Comparison of ENCODE assay signal across 20 mouse cellular contexts in genomic region chr5:144524774-144525173, GRCm38 (mm10). TPM values are rescaled to one million over a fixed set of nuclear protein-coding genes. Genes with fewer than 3 reads are reported as not detected.
"Had no signal": no experiment of that assay in that cellular context is flagged by ENCODE, and none has a peak within 500 bp of the region (broad histone marks: within the 10 kb centered on the region; RNA-seq: fewer than 3 reads in every experiment).

No protein-coding gene starts in this region.

- H3K27ac ChIP-seq: midbrain, embryonic 10.5 days; midbrain, embryonic 12.5 days; neural tube, embryonic 12.5 days had no signal

- H3K9me3 ChIP-seq: midbrain, embryonic 10.5 days; midbrain, embryonic 12.5 days; neural tube, embryonic 12.5 days had no signal

- H3K36me3 ChIP-seq: midbrain, embryonic 10.5 days; midbrain, embryonic 12.5 days; neural tube, embryonic 12.5 days had no signal

- H3K4me3 ChIP-seq: midbrain, embryonic 10.5 days; midbrain, embryonic 12.5 days; myocyte; neural tube, embryonic 12.5 days had no signal

- H3K4me1 ChIP-seq: midbrain, embryonic 12.5 days; neural tube, embryonic 12.5 days had no signal

- ATAC-seq: midbrain, embryonic 16.5 days had no signal

- H3K4me2 ChIP-seq: lung, embryonic 14.5 days; midbrain, embryonic 12.5 days; neural tube, embryonic 12.5 days had no signal

- H3K27me3 ChIP-seq: midbrain, embryonic 12.5 days; neural tube, embryonic 12.5 days had no signal

- H3K9ac ChIP-seq: lung, embryonic 14.5 days; midbrain, embryonic 12.5 days; neural tube, embryonic 12.5 days had no signal

- DNase-seq: lung, adult 18-20 months; lung, embryonic 14.5 days; lung, postnatal 10 days; lung, postnatal 4 days; midbrain, embryonic 14.5 days; retina, postnatal 1 day; right cerebral cortex, adult 18-20 months; right cerebral cortex, postnatal 25 days; right cerebral cortex, postnatal 4 days; spleen, adult 18-20 months; thymus, adult 18-20 months; thymus, postnatal 14 days; thymus, postnatal 36 days had no signal

RNA-seq across cellular contexts. Expression of gene Nptx2, which starts 20.9 kb away (rescaled TPM):
- total RNA-seq: megakaryocyte, adult 5-6 weeks; megakaryocyte-erythroid progenitor cell, adult 5-6 weeks had no signal
- polyA plus RNA-seq: myocyte had no signal
